Comparison of ENCODE assay signal across 7 mouse cellular contexts in the genomic region with DNA sequence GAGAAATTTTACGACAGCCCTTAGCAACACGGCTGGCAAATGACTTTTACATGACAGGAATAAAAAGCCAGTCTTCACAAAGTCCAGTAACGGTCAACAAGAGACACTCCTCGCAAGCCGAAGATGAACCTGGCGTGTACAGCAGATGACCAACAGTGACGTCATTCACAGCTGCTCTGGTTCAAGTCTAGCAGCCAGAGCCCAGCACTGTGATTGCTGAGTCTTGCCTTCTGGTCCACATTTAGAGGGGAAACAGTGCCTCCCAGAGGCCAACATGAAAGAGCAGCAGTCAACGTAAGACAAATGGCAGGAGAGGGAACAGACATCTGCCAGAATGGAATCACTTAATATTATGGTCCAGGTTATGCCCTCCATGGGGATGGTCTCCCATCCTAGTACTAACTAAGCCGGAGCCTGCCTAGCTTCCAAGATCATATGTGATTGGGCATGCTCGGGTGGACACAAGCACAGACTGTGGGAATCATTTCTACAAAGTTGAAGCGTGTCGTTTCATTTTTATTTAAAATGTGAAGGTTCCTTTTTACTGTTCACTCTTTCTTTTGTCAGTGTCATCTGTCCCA. TPM values are rescaled to one million over a fixed set of nuclear protein-coding genes. Genes with fewer than 3 reads are reported as not detected.
DNase-seq lines count a peak whose midpoint lies in the region.

No protein-coding gene starts in this region.

- peak; percentile 94 for DNase-seq in ZHBTc4 (ENCODE audit: low read depth, low spot score)
- DNase-seq in cerebellum, postnatal 10 days, result peak; percentile 86 to 87
- DNase-seq in gastrocnemius, postnatal 10 days, result peak; percentile 75
- peak; percentile 82 for DNase-seq in induced T-regulatory cell, adult 2 months (ENCODE audit: low read depth)
- peak; percentile 42 to 56 for DNase-seq in left cerebral cortex, adult 9 months (ENCODE audit: low spot score in 2 of 2)
- DNase-seq in mesoderm, embryonic 11.5 days (ENCODE audit: low read depth, low spot score), result peak; percentile 81
- DNase-seq in right cerebral cortex, postnatal 4 days, result peak; percentile 41

RNA-seq across cellular contexts. Expression of gene Uso1, which starts 19.8 kb away (rescaled TPM):
- total RNA-seq in gastrocnemius, postnatal 10 days (2021), result 10 to 100 TPM; 63.0 to 68.2 TPM

RNA-seq across cellular contexts. Expression of gene G3bp2, which starts 34.4 kb away (rescaled TPM):
- 10 to 100 TPM; 57.9 to 59.4 TPM for total RNA-seq in gastrocnemius, postnatal 10 days (2021)

Comparison
In these comparisons a context has a peak if more than half of its experiments do, and no peak if none do; other contexts are left out.
1. Peak in every context shown above with its lines: DNase-seq.
2. DNase-seq: peak in every context shown above with its lines; median percentile 94 in ZHBTc4; 86 in cerebellum, postnatal 10 days; 82 in induced T-regulatory cell, adult 2 months; 81 in mesoderm, embryonic 11.5 days; 75 in gastrocnemius, postnatal 10 days; 49 in left cerebral cortex, adult 9 months; 41 in right cerebral cortex, postnatal 4 days.